Mouse (Mus musculus): ENCODE data around the gene Mon2. TPM values are rescaled to one million over a fixed set of nuclear protein-coding genes. Genes with fewer than 3 reads are reported as not detected.

Gene Mon2
- polyA plus RNA-seq, 1 experiment from 2014 or later: 19.7 TPM

DNA sequence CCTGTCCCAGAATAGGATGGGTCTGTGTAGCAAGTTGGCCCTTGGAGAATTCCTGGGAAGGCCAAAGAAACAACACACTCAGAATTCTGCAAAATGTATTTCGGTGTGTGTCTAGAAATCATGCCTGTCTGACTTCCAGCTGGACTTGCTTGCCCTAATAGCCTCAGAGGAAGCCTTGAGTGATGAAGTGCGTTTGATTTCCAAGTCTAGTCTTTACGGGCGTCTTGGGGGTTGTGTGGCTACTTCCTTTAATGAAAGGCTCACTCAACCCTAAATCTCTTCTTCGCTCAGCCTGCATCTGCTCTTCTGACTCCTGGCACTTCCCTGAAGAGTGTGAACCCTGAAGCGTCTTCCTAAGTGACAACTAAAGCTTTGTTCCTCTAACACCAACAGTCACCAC lies 132.5 kb downstream of the Mon2 start:
- H3K36me3 ChIP-seq: no peaks in the 10 kb centered on the region
- H3K4me1 ChIP-seq: peaks cover 7% of the 10 kb centered on the region
- no peak overlapping the region for H3K27ac ChIP-seq (replicated peaks)
- H3K4me3 ChIP-seq: no peak overlapping the region
- no peaks in the 10 kb centered on the region for H3K9me3 ChIP-seq (replicated peaks)
- no peak for DNase-seq (ENCODE audit: low spot score)
- H3K27me3 ChIP-seq (ENCODE audit: low read depth, poor library complexity, severe bottlenecking): no peaks in the 10 kb centered on the region
- WGBS: 72% methylated on average over 6 of the region's 6 CpGs

DNA sequence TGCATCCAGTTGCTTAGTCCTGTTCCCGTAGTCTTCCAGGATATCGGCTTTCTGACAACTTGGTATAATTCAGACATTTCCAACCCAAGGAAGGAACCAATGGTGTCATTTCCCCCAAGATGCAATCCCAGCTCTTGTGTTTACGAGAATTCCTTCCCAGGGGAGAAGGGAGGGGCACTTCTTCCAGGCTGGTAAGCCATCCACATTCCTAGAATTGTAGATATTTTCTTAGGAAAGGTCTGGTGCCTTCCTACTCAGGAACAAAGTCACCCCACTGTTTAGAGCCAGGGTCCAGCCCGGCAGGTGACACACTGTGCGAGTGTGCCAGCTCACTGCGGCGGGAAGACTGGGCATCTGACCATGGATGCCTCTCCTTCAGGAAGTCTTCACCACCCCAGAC lies 133.5 kb downstream of the Mon2 start:
- Histone ChIP-seq H3K27me3 (ENCODE audit: low read depth, poor library complexity, severe bottlenecking) (no peaks in the 10 kb centered on the region), H3K4me3 (no peak overlapping the region), H3K27ac (replicated peaks) (no peak overlapping the region), H3K4me1 (peaks cover 7% of the 10 kb centered on the region), H3K36me3 (no peaks in the 10 kb centered on the region), H3K9me3 (replicated peaks) (no peaks in the 10 kb centered on the region)
- WGBS: 82% methylated on average over 7 of the region's 7 CpGs
- no peak for DNase-seq (ENCODE audit: low spot score)

MicroRNAs encoded within 50 kb of the gene (microRNA counts, 519-probe panel; counts per million panel counts)
- microRNA mmu-let-7i: 6,475 counts per million, percentile 61 among the panel's probes with 10 or more counts

Small RNA genes lying within 50 kb of the gene (microRNA-seq; reads per million reads assigned to microRNA genes)
- gene Mirlet7i: 1,258 reads per million, percentile 78 among the genes with 10 or more reads in this experiment

Other genes with a start within 250 kb of the Mon2 start
- gene Usp15, start 120.5 kb upstream of the Mon2 start, polyA plus RNA-seq (2016; fragmentation: Nextera tagmentation; extraction: Ambion mirVana): 68.0 and 73.2 TPM in 2 replicates
- gene Fam19a2, start 187.5 kb upstream of the Mon2 start, polyA plus RNA-seq (2016; fragmentation: Nextera tagmentation; extraction: Ambion mirVana): 1.6 and 2.5 TPM in 2 replicates